Mouse (Mus musculus) MEL (cell line): ENCODE data around the gene Spc24. TPM values are rescaled to one million over a fixed set of nuclear protein-coding genes. Genes with fewer than 3 reads are reported as not detected.

Experiments
- DNase-seq: peaks from one replicate; pipeline ENCODE4 v3.0.0; 2011; ENCODE audit warnings: low read depth, low spot score
- H3K27ac ChIP-seq: 2 replicates; pipeline ENCODE4 v1.5.1; 2012; ENCODE audit warnings: low read depth, mild to moderate bottlenecking, control low read depth, low read length, moderate library complexity; ENCODE audit not compliant: control insufficient read depth
- H3K27me3 ChIP-seq, 2 experiments: fragments of 150-350 bp in 1 of 2; sonication (generic) in 1 of 2; 2 replicates each; pipeline ENCODE4 v1.6.1; 2012; ENCODE audit warnings: low read length in 2 of 2, mild to moderate bottlenecking in 2 of 2, improper control_type of control experiment in 1 of 2, moderate library complexity in 1 of 2; ENCODE audit not compliant: insufficient read depth in 2 of 2, control insufficient read depth in 1 of 2
- H3K36me3 ChIP-seq, 2 experiments: 2 replicates each; pipeline ENCODE4 v1.6.1; 2012 to 2014; ENCODE audit warnings: low read length in 2 of 2, improper control_type of control experiment in 1 of 2, inconsistent platforms in 1 of 2, mild to moderate bottlenecking in 1 of 2; ENCODE audit not compliant: insufficient read depth in 2 of 2, control insufficient read depth in 1 of 2
- H3K4me1 ChIP-seq, 2 experiments: fragments of 150-350 bp in 1 of 2; sonication (generic) in 1 of 2; 2 replicates each; pipeline ENCODE4 v1.6.1; 2012; ENCODE audit warnings: low read length in 2 of 2, improper control_type of control experiment in 1 of 2, mild to moderate bottlenecking in 1 of 2; ENCODE audit not compliant: insufficient read depth in 2 of 2, control insufficient read depth in 1 of 2
- H3K4me3 ChIP-seq, 2 experiments: fragments of 150-350 bp in 1 of 2; sonication (generic) in 1 of 2; 2 replicates each; pipeline ENCODE4 v1.5.1; 2012; ENCODE audit warnings: low read depth in 2 of 2, low read length in 2 of 2, mild to moderate bottlenecking in 2 of 2, moderate library complexity in 2 of 2, control low read depth in 1 of 2, improper control_type of control experiment in 1 of 2; ENCODE audit not compliant: control insufficient read depth in 1 of 2, insufficient read depth in 1 of 2
- H3K79me2 ChIP-seq: 2 replicates; pipeline ENCODE4 v1.6.1; 2012; ENCODE audit warnings: mild to moderate bottlenecking, low read length, moderate library complexity; ENCODE audit not compliant: control insufficient read depth, poor library complexity, insufficient read depth
- H3K9ac ChIP-seq: 2 replicates; pipeline ENCODE4 v1.6.1; 2012; ENCODE audit warnings: low read depth, mild to moderate bottlenecking, control low read depth, low read length, moderate library complexity; ENCODE audit not compliant: control insufficient read depth, poor library complexity, severe bottlenecking
- H3K9me3 ChIP-seq: fragments of 150-350 bp; sonication (generic); replicated peaks from 2 replicates; pipeline ENCODE4 v1.6.1; 2012; ENCODE audit warnings: mild to moderate bottlenecking, low read length, improper control_type of control experiment, moderate library complexity; ENCODE audit not compliant: insufficient read depth
- BHLHE40 ChIP-seq: IDR thresholded peaks from 2 replicates; pipeline ENCODE4 v1.6.1; 2012; ENCODE audit warnings: low read depth, mild to moderate bottlenecking, inconsistent platforms, low read length, improper control_type of control experiment, borderline replicate concordance
- E2F4 ChIP-seq: IDR thresholded peaks from 2 replicates; pipeline ENCODE4 v1.6.1; 2011; ENCODE audit warnings: low read depth, low read length, improper control_type of control experiment, borderline replicate concordance
- ETS1 ChIP-seq: IDR thresholded peaks from 2 replicates; pipeline ENCODE4 v1.6.1; 2012; ENCODE audit warnings: low read depth, mild to moderate bottlenecking, inconsistent platforms, low read length, improper control_type of control experiment, moderate library complexity
- HCFC1 ChIP-seq: IDR thresholded peaks from 2 replicates; pipeline ENCODE4 v1.6.1; 2012; ENCODE audit warnings: low read depth, mild to moderate bottlenecking, inconsistent platforms, low read length, improper control_type of control experiment, moderate library complexity
- MEF2A ChIP-seq: IDR thresholded peaks from 2 replicates; pipeline ENCODE4 v1.6.1; 2014; ENCODE audit warnings: low read depth, mild to moderate bottlenecking, inconsistent platforms, low read length, improper control_type of control experiment; ENCODE audit not compliant: poor library complexity, insufficient replicate concordance, severe bottlenecking; ENCODE audit errors: extremely low read depth
- MYB ChIP-seq: IDR thresholded peaks from 2 replicates; pipeline ENCODE4 v1.6.1; 2011; ENCODE audit warnings: mild to moderate bottlenecking, low read depth, low read length, improper control_type of control experiment
- MYC ChIP-seq: IDR thresholded peaks from 2 replicates; pipeline ENCODE4 v1.6.1; 2011; ENCODE audit warnings: low read depth, mild to moderate bottlenecking, low read length, improper control_type of control experiment, moderate library complexity
- POLR2A ChIP-seq, 2 experiments: IDR thresholded peaks; 2 replicates each; pipeline ENCODE4 v1.6.1; 2011 to 2012; ENCODE audit warnings: low read length in 2 of 2, mild to moderate bottlenecking in 2 of 2, control low read depth in 1 of 2, improper control_type of control experiment in 1 of 2, low read depth in 1 of 2, moderate library complexity in 1 of 2; ENCODE audit not compliant: control insufficient read depth in 1 of 2, insufficient read depth in 1 of 2, poor library complexity in 1 of 2
- POLR2AphosphoS2 ChIP-seq: IDR thresholded peaks from 2 replicates; pipeline ENCODE4 v1.6.1; 2011; ENCODE audit warnings: low read length, improper control_type of control experiment
- RCOR1 ChIP-seq: IDR thresholded peaks from 2 replicates; pipeline ENCODE4 v1.6.1; 2012; ENCODE audit warnings: low read depth, mild to moderate bottlenecking, inconsistent platforms, low read length, improper control_type of control experiment
- SIN3A ChIP-seq: IDR thresholded peaks from 2 replicates; pipeline ENCODE4 v1.6.1; 2012; ENCODE audit warnings: low read length, improper control_type of control experiment, inconsistent platforms
- SMC3 ChIP-seq: IDR thresholded peaks from 2 replicates; pipeline ENCODE4 v1.6.1; 2011; ENCODE audit warnings: low read depth, low read length, improper control_type of control experiment
- TAL1 ChIP-seq: IDR thresholded peaks from 2 replicates; pipeline ENCODE4 v1.6.1; 2012; ENCODE audit warnings: mild to moderate bottlenecking, inconsistent platforms, low read length, moderate library complexity, mixed read lengths
- USF1 ChIP-seq: IDR thresholded peaks from 2 replicates; pipeline ENCODE4 v1.6.1; 2014; ENCODE audit warnings: low read depth, mild to moderate bottlenecking, inconsistent platforms, low read length, improper control_type of control experiment, moderate library complexity
- ZC3H11A ChIP-seq: IDR thresholded peaks from 2 replicates; pipeline ENCODE4 v1.6.1; 2012; ENCODE audit warnings: low read depth, mild to moderate bottlenecking, inconsistent platforms, low read length, improper control_type of control experiment
- ZNF384 ChIP-seq: IDR thresholded peaks from 2 replicates; pipeline ENCODE4 v1.6.1; 2012; ENCODE audit warnings: low read depth, mild to moderate bottlenecking, inconsistent platforms, low read length, improper control_type of control experiment
- polyA plus RNA-seq, 2 experiments: library from polyadenylated mRNA; stranded (reverse) in 1 of 2; unstranded in 1 of 2; fragments of >175 nt in 1 of 2; fragments of >200 nt in 1 of 2; gene quantifications; 2 replicates each; pipeline versions ENCODE4 v1.2.1 to v1.2.4; 2012; ENCODE audit warnings: low replicate concordance in 2 of 2, low read depth in 1 of 2; ENCODE audit not compliant: insufficient read length in 2 of 2, insufficient read depth in 1 of 2, missing spikeins in 1 of 2
- total RNA-seq: library from RNA; depleted of rRNA; stranded (reverse); fragments of 300-350 nt; gene quantifications from 2 replicates; pipeline ENCODE4 v1.2.3, GENCODE M21; 2012

Spc24 gene
- total and polyA plus RNA-seq, 3 experiments: 304 to 377 TPM; not detected in 1

- no peak overlapping the region for H3K27ac ChIP-seq
- H3K79me2 ChIP-seq: no peaks in the 10 kb centered on the region; the same call in 1 of the 2 replicates
- DNase-seq: no peak
- no peak for TF ChIP-seq ZC3H11A
- TF ChIP-seq USF1: no peak
- no peak for TF ChIP-seq MYC
- TF ChIP-seq HCFC1: no peak
- TF ChIP-seq MEF2A: no peak
- TF ChIP-seq MYB: no peak
- no peak for TF ChIP-seq SIN3A
- no peak for TF ChIP-seq ETS1
- TF ChIP-seq RCOR1: no peak
- no peak for TF ChIP-seq BHLHE40
- TF ChIP-seq POLR2AphosphoS2: no peak
- TF ChIP-seq E2F4: no peak
- H3K36me3 ChIP-seq: no peaks in the 10 kb centered on the region
- no peak overlapping the region for H3K9ac ChIP-seq
- no peaks in the 10 kb centered on the region for H3K27me3 ChIP-seq
- no peak overlapping the region for H3K4me3 ChIP-seq
- no peaks in the 10 kb centered on the region for H3K9me3 ChIP-seq
- peaks cover 4 to 7% of the 10 kb centered on the region in 2 experiments; a peak in 3 of 4 replicates for H3K4me1 ChIP-seq
Measured at GRCm38 (mm10) chr9:21795579-21795978, 35.5 kb upstream of the Spc24 start.

- Histone ChIP-seq H3K4me1 (peaks cover 4 to 7% of the 10 kb centered on the region in 2 experiments; a peak in 3 of 4 replicates), H3K36me3 (no peaks in the 10 kb centered on the region), H3K79me2 (no peaks in the 10 kb centered on the region; the same call in 1 of the 2 replicates), H3K4me3 (no peak overlapping the region), H3K27me3 (no peaks in the 10 kb centered on the region), H3K27ac (no peak overlapping the region), H3K9me3 (no peaks in the 10 kb centered on the region), H3K9ac (no peak overlapping the region)
- no peak for TF ChIP-seq TAL1
- TF ChIP-seq SMC3: no peak
- TF ChIP-seq ZNF384: no peak
- TF ChIP-seq POLR2A (IDR thresholded peaks at IDR 0.05; ENCODE audit: control insufficient read depth in 1 of 2, insufficient read depth in 1 of 2, low read depth in 1 of 2, low read length in 2 of 2, poor library complexity in 1 of 2): no peak
- no peak for DNase-seq
Measured at GRCm38 (mm10) chr9:21794925-21795324, 34.8 kb upstream of the Spc24 start.
